Mouse (Mus musculus) urinary bladder, postnatal 10 days (tissue): ENCODE results near the gene Rhbdd2.
"Not testable (repeated sequence)": the region's sequence is repeated elsewhere in the genome, so short reads cannot be mapped to it uniquely, and the experiment has no call there.

Experiments
- DNase-seq: peaks from one replicate; pipeline ENCODE4 v3.0.0; 2022; ENCODE audit warnings: low spot score

Rhbdd2 gene

GRCm38 (mm10) chr5:135632117-135632796, at the start of gene Rhbdd2:
Gene Rhbdd2 (plus strand): TSS chr5:135632618.
- peak; percentile 94 for DNase-seq

DNA sequence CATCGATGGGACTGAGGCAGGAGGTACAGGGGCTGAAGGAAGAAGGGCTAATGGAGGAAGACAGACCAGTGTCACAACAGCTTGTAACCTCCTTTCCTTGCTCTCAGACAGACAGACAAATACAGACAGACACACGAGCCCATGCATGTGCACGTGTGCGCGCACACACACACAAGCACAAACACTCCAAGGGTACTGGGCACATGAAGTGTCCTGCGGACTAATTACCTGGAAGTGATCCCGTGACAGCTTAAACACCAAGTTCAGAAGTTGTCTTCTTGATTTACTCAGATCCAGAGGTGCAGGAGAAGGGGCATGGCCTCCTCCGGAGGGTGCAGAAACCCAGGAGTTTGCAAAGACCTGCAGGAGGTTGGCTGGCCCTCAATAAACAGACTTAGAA, 46.7 kb upstream of the Rhbdd2 start:
- no peak for DNase-seq

DNA sequence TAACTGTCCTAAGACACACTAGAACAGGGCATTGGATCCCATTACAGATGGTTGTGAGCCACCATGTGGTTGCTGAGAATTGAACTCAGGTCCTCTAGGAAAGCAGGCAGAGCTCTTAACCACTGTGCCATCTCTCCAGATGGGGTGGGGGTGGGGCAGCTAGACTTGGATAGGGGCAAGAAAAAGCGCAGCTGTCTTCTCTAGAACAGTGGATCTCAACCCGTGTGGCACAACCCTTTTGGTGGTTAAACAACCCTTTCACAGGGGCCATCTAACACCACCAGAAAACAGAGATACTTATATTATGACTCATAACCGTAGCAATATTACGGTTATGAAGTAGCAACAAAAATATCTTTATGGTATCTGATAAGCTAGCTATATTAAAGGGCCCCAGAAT, 44.7 kb upstream of the Rhbdd2 start:
- no peak for DNase-seq

- DNase-seq = no peak
These were observed 42.2 kb upstream of the Rhbdd2 start for GRCm38 (mm10) chr5:135589996-135590784.

DNA sequence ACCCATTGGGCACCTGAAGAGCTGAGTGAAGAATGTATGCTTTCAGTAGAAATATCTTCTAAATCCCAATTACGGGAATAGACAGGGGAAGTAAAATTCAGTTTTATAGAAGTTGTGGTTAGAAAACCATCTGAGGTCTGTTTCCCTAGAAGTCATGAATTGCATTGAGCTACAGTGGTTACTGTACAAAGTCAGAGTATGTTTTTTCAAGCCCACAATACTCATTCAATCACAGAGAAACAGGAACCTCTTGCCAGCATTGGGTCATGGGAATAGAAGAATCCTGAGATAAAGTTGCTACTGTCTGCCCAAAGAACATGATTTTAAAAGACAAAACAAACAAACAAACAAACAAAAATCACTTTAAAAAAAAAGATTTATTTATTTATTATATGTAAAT, 27.8 kb upstream of the Rhbdd2 start:
- not testable (repeated sequence) for DNase-seq

DNA sequence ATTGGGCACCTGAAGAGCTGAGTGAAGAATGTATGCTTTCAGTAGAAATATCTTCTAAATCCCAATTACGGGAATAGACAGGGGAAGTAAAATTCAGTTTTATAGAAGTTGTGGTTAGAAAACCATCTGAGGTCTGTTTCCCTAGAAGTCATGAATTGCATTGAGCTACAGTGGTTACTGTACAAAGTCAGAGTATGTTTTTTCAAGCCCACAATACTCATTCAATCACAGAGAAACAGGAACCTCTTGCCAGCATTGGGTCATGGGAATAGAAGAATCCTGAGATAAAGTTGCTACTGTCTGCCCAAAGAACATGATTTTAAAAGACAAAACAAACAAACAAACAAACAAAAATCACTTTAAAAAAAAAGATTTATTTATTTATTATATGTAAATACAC, 25.7 kb upstream of the Rhbdd2 start:
- DNase-seq = not testable (repeated sequence)

- no peak for DNase-seq
These were observed 24.8 kb upstream of the Rhbdd2 start for GRCm38 (mm10) chr5:135607581-135607980.

- DNase-seq = no peak
These were observed 22.6 kb upstream of the Rhbdd2 start for GRCm38 (mm10) chr5:135609794-135610193.

DNA sequence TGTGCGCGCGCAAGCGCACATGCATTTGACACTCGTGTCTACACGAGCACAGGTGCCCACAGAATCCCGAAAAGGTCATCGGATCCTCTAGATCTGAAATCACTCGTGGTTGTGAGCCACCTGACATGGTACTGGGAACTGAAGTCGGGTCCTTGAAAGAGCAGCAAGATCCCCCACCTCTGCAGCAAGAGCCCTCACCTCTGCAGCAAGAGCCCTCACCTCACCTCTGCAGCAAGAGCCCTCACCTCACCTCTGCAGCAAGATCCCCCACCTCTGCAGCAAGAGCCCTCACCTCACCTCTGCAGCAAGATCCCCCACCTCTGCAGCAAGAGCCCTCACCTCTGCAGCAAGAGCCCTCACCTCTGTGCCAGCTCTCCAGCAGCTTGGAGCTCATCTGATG, 12.7 kb upstream of the Rhbdd2 start:
- not testable (repeated sequence) for DNase-seq

DNA sequence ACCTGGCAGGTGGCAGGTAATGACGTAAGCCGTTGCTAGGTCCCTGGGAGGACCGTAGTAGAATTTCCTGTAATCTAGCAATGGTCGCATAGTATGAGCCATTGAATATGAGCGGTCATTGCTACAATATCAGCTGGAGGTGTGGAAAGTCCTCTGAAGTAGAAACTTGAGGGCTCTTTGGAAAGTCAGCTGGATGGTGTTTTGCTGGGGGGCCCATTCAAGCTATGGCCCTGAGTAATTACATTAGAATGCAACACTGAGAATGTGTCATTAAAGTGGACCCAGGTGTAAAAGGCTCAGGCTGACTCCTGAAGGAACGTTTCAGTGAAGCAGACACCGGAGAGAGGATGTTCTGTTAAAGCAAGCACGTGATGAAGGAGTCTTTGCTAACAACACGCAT, 11.9 kb upstream of the Rhbdd2 start:
- no peak for DNase-seq

- no peak for DNase-seq
These were observed 10.7 kb upstream of the Rhbdd2 start for GRCm38 (mm10) chr5:135621725-135622124.

DNA sequence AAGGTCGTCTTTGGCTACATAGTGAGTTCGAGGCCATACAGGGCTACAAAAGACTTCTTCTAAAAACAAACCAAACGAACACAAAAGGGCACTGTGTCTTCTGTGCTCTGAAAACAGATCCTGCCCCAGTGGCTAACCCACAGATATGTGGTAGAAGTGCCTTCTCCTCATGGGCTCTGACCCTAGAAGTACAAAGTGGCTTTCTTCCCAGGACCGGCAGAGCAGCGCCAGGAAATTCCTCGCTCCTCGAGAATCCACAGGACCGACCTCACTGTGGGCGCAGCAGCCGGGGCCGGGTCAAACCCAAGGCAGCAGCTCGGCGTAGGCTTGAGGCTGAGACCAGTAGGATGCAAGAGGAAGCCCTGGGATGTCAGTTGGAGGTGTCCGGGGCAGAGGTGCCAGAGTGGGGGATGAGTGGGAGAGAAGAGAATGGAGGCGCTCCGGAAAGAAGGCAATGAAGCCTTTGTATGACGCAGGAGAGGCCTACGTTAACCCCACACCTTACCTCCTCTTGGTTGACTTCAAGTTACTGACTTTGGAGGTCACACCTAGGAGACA, 9.3 kb upstream of the Rhbdd2 start:
- DNase-seq = no peak

- DNase-seq = no peak
These were observed 3.5 kb upstream of the Rhbdd2 start for GRCm38 (mm10) chr5:135628916-135629315.

- DNase-seq = no peak
These were observed 3.0 kb upstream of the Rhbdd2 start for GRCm38 (mm10) chr5:135629401-135629800.

DNA sequence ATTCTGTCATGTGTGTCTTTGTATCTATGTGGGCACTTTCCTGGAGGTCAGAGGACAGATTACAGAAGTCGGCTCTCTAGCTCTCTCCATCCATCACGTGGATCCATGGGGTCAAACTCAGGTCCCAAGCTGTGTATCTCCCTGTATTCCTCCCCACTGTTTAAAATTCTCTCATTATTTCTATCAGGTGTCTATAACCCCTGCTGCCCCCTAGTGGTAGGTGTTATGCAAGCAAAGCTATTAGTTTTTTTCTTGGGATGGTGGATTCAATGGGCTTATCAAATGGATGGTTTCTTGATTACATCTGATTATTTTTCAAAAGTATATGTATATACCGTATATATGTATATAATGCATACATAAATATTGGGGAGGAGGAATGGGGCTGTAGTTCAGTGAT, 1.8 kb upstream of the Rhbdd2 start:
- DNase-seq = no peak

DNA sequence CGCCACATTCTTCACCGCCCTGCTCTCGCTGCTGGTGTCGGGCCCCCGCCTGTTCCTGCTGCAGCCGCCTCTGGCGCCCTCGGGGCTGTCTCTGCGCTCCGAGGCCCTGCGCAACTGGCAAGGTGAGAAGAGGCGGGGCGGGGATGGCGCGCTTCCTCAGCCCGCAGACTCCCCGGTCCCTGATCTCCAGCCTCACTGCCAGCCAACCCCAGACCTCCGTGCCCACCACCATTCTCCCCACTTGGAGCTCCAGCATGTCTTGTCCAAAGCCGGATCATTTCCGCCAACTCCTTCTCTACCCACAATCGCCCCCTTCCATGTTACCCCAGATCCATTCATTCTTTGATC, 353 bp downstream of the Rhbdd2 start:
- no peak for DNase-seq

- DNase-seq = no peak
These were observed 7.5 kb downstream of the Rhbdd2 start for GRCm38 (mm10) chr5:135639760-135640458.

DNA sequence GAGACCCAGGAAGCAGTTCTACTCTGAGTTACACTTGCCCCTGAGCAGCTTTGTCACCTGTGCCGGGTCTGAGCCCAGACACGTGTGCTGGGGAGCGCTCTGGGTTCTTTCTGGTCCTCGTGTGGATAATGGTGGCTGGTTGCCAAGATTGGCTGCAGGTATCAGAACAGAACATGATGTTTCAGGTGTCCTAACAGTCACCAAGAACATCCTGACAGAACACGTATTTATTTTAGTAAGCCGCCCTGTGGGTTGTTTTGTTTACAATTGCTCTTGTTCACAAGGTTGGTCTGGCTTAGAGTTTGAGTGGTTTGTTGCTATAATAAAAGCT, 8.0 kb downstream of the Rhbdd2 start:
- no peak for DNase-seq

DNA sequence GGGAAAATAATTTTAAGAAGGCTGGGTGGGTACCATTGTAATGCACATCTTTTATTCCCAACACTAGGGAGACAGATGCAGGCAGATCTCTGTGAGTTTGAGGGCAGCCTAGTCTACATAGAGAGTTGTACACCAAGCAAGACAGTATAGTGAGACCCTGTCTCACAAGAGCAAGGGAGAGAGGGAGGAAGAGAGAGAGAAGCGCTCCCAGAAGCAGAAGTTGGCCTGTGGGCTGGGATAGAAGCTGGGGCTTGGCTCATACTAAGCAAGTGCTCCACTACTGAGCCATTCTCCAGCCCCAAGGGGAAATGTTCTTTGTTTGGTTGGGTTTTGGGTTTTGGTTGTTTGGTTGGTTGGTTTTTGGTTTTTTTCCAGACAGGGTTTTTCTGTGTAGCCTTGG, 8.6 kb downstream of the Rhbdd2 start:
- no peak for DNase-seq

DNA sequence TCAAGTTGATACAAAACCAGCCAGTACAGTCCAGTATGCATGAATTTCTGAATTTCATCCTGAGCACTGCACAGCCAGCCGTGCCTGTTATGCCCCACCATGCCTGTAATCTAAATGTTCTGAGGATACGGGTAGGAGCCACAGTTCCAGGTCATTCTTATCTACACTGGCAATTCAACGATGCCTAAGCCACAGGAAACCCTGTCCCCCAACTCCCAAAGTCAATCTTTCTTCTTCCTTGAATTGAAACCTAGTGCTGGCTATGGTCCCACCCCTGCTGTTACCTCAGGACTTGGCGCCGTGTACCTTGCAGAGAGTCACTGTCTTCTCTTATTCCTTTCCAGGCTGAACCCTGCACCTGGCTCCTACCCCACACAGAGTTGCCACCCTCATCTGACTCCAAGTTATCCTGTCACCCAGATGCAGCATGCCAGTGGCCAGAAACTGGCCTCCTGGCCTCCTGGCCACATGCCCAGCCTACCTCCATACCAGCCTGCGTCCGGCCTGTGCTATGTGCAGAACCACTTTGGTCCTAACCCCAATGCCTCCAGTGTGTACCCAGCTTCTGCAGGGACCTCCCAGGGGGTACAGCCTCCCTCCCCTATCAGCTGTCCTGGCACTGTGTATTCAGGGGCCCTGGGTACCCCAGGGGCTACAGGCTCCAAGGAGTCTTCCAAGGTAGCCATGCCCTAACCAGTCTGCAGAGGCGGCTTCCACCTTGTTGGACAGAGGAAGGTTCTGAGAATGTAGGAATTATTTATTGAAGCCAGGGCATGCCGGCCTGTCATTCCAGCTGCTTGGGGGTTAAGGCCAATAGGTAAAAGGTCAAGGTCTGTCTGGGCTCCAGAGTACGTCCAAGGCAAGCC, 10.5 kb downstream of the Rhbdd2 start:
- no peak for DNase-seq

GRCm38 (mm10) chr5:135643552-135643842, 11.1 kb downstream of the Rhbdd2 start:
- no peak for DNase-seq

GRCm38 (mm10) chr5:135643869-135644268, 11.5 kb downstream of the Rhbdd2 start:
- DNase-seq = no peak
